Mouse (Mus musculus): ENCODE data around the gene Fbf1. TPM values are rescaled to one million over a fixed set of nuclear protein-coding genes. Genes with fewer than 3 reads are reported as not detected.
A peak's percentile ranks its signal among the peaks of the same experiment; 100 is the strongest.

Fbf1 gene
- total and polyA plus RNA-seq, 2 experiments from 2014 or later = 35.3 to 68.1 TPM

DNA sequence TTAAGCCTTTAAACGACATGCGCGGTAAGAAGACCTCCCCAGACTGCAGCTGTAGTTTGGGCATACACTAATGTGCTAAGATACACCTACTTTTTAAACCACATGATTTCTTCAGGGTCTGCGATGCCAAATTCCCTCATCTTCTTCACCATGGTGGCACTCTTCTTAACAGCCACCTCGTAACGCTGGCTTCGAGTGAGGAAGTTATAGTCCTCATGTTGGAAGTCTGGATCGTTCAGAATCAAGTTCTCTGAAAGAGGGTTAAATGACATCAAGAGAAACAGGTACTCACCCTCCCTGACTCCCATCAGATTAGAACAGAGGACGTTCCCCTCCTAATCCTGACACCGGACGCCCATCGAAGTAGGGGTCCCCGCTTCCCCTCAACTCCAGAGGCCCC lies 30.2 kb upstream of the Fbf1 start:
- H3K9ac ChIP-seq (replicated peaks; ENCODE audit: low read length) = peak overlapping the region; percentile 77
- DNase-seq (ENCODE audit: low spot score) = no peak
- peak overlapping the region; percentile 67 for H3K4me2 ChIP-seq (ENCODE audit: low read depth, low read length)
- H3K9me3 ChIP-seq (ENCODE audit: low read length) = no peaks in the 10 kb centered on the region
- 0 out of 2 replicates have a peak, but pooled peaks cover 7% of the 10 kb centered on the region for H3K36me3 ChIP-seq (ENCODE audit: insufficient read depth, low read length)
- no peak for TF ChIP-seq CTCF (IDR thresholded peaks at IDR 0.05; ENCODE audit: low read depth)
- no peaks in the 10 kb centered on the region for H3K27me3 ChIP-seq (ENCODE audit: insufficient read depth, low read length)
- ATAC-seq = no peak
- H3K4me3 ChIP-seq (ENCODE audit: low read length) = peak overlapping the region; percentile 65
- peak overlapping the region; percentile 96 for H3K27ac ChIP-seq
- H3K4me1 ChIP-seq (ENCODE audit: insufficient read depth, low read length) = peaks cover 5% of the 10 kb centered on the region; the same call in 1 of the 2 replicates
- 19% methylated on average over 13 of the region's 13 CpGs for WGBS

GRCm38 (mm10) chr11:116197584-116197906 lies 29.6 kb upstream of the Fbf1 start:
- ATAC-seq = no peak

GRCm38 (mm10) chr11:116196866-116197583 lies 29.1 kb upstream of the Fbf1 start:
- Histone ChIP-seq H3K27me3 (ENCODE audit: insufficient read depth, low read length) (no peaks in the 10 kb centered on the region), H3K36me3 (ENCODE audit: insufficient read depth, low read length) (0 out of 2 replicates have a peak, but pooled peaks cover 7% of the 10 kb centered on the region), H3K4me3 (ENCODE audit: low read length) (0 out of 2 replicates have a peak overlapping the region, but pooled peaks have one; percentile 65), H3K9ac (replicated peaks; ENCODE audit: low read length) (no peak overlapping the region; the same call in 1 of the 2 replicates), H3K27ac (no peak overlapping the region), H3K4me2 (ENCODE audit: low read depth, low read length) (peak overlapping the region; percentile 67), H3K9me3 (ENCODE audit: low read length) (no peaks in the 10 kb centered on the region), H3K4me1 (ENCODE audit: insufficient read depth, low read length) (peaks cover 5% of the 10 kb centered on the region; the same call in 1 of the 2 replicates)
- DNase-seq (ENCODE audit: low spot score) = no peak
- no peak for ATAC-seq
- TF ChIP-seq CTCF (IDR thresholded peaks at IDR 0.05; ENCODE audit: low read depth) = no peak
- whole genome bisulfite sequencing = 91% methylated on average over 18 of the region's 18 CpGs

More at GRCm38 (mm10) chr11:116197584-116197906, 29.6 kb upstream of the Fbf1 start:
- Histone ChIP-seq H3K9me3 (ENCODE audit: low read length) (no peaks in the 10 kb centered on the region), H3K4me1 (ENCODE audit: insufficient read depth, low read length) (peaks cover 5% of the 10 kb centered on the region; the same call in 1 of the 2 replicates), H3K9ac (replicated peaks; ENCODE audit: low read length) (no peak overlapping the region; the same call in 1 of the 2 replicates), H3K4me3 (ENCODE audit: low read length) (peak overlapping the region; percentile 65; the same call in 1 of the 2 replicates), H3K36me3 (ENCODE audit: insufficient read depth, low read length) (0 out of 2 replicates have a peak, but pooled peaks cover 7% of the 10 kb centered on the region), H3K4me2 (ENCODE audit: low read depth, low read length) (peak overlapping the region; percentile 67), H3K27me3 (ENCODE audit: insufficient read depth, low read length) (no peaks in the 10 kb centered on the region), H3K27ac (no peak overlapping the region)
- 87% methylated on average over 6 of the region's 6 CpGs for WGBS
- no peak for DNase-seq (ENCODE audit: low spot score)
- no peak for TF ChIP-seq CTCF (IDR thresholded peaks at IDR 0.05; ENCODE audit: low read depth)

GRCm38 (mm10) chr11:116196336-116196735 lies 28.4 kb upstream of the Fbf1 start:
- Histone ChIP-seq H3K36me3 (ENCODE audit: insufficient read depth, low read length) (peaks cover 12% of the 10 kb centered on the region), H3K9ac (replicated peaks; ENCODE audit: low read length) (no peak overlapping the region), H3K27ac (no peak overlapping the region), H3K4me1 (ENCODE audit: insufficient read depth, low read length) (peaks cover 5% of the 10 kb centered on the region; the same call in 1 of the 2 replicates), H3K9me3 (ENCODE audit: low read length) (no peaks in the 10 kb centered on the region), H3K27me3 (ENCODE audit: insufficient read depth, low read length) (no peaks in the 10 kb centered on the region), H3K4me3 (ENCODE audit: low read length) (no peak overlapping the region), H3K4me2 (ENCODE audit: low read depth, low read length) (no peak overlapping the region)
- TF ChIP-seq CTCF (IDR thresholded peaks at IDR 0.05; ENCODE audit: low read depth) = no peak
- no peak for ATAC-seq
- DNase-seq (ENCODE audit: low spot score) = no peak
- WGBS = 82% methylated on average over 3 of the region's 3 CpGs

DNA sequence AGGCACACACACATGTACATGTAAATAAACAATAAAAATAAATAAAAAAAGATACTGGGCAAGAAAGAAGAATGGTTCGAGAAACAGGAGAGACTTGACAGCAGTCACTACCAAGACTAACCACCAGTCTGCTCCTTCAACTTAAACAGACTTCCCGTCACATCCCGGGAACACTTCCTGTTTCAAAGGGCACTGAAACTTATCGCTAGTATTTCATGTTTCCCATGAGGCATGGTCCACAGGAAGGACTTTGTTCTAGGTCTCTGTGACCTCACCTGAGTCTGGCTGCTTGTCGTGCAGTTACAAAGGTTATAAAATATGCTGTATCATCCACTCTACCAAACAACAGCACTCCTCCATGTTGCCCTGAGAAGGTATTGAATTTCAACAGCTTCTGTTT lies 27.3 kb upstream of the Fbf1 start:
- H3K9me3 ChIP-seq (ENCODE audit: low read length) = no peaks in the 10 kb centered on the region
- peak; percentile 21; the same call in 1 of the 2 replicates for TF ChIP-seq CTCF (IDR thresholded peaks at IDR 0.05; ENCODE audit: low read depth)
- H3K9ac ChIP-seq (replicated peaks; ENCODE audit: low read length) = no peak overlapping the region
- no peak overlapping the region for H3K4me3 ChIP-seq (ENCODE audit: low read length)
- ATAC-seq = no peak
- peaks cover 5% of the 10 kb centered on the region; the same call in 1 of the 2 replicates for H3K4me1 ChIP-seq (ENCODE audit: insufficient read depth, low read length)
- H3K36me3 ChIP-seq (ENCODE audit: insufficient read depth, low read length) = peaks cover 19% of the 10 kb centered on the region
- H3K27me3 ChIP-seq (ENCODE audit: insufficient read depth, low read length) = no peaks in the 10 kb centered on the region
- 77% methylated on average over 5 of the region's 5 CpGs for WGBS
- no peak for DNase-seq (ENCODE audit: low spot score)
- no peak overlapping the region for H3K27ac ChIP-seq
- H3K4me2 ChIP-seq (ENCODE audit: low read depth, low read length) = no peak overlapping the region

DNA sequence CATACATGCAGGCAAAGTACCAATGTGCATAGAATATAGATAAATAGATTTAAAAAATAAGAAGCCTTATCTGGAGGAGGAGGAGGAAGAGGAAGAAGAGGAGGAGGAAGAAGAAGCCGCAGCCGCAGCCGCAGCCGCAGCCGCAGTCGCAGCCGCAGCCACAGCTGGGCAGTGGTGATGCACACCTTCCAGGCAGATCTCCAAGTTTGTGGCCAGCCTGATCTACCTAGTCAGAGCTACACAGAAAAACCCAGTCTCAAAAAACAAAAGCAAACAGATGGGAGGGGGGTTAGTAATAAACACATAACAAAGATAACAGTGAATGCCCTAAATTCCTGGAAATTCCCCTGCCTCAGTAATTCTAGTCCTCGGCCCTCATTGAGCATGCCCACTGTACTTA lies 26.7 kb upstream of the Fbf1 start:
- DNase-seq (ENCODE audit: low spot score) (no peak), ATAC-seq (no peak)
- WGBS = 97% methylated on average over 8 of the region's 8 CpGs

More for the DNA sequence above, 26.7 kb upstream of the Fbf1 start:
- TF ChIP-seq CTCF (IDR thresholded peaks at IDR 0.05; ENCODE audit: low read depth) = no peak
- H3K9me3 ChIP-seq (ENCODE audit: low read length) = no peaks in the 10 kb centered on the region
- H3K27me3 ChIP-seq (ENCODE audit: insufficient read depth, low read length) = no peaks in the 10 kb centered on the region
- no peak overlapping the region for H3K9ac ChIP-seq (replicated peaks; ENCODE audit: low read length)
- no peak overlapping the region for H3K4me3 ChIP-seq (ENCODE audit: low read length)
- H3K27ac ChIP-seq = no peak overlapping the region
- H3K36me3 ChIP-seq (ENCODE audit: insufficient read depth, low read length) = peaks cover 20% of the 10 kb centered on the region
- no peak overlapping the region for H3K4me2 ChIP-seq (ENCODE audit: low read depth, low read length)
- peaks cover 5% of the 10 kb centered on the region; the same call in 1 of the 2 replicates for H3K4me1 ChIP-seq (ENCODE audit: insufficient read depth, low read length)

Measured in hindbrain, postnatal 0 days (tissue).